Mouse (Mus musculus) liver, embryonic 12.5 days (tissue): ENCODE data around the gene Ccdc106. TPM values are rescaled to one million over a fixed set of nuclear protein-coding genes. Genes with fewer than 3 reads are reported as not detected.
A peak's percentile ranks its signal among the peaks of the same experiment; 100 is the strongest.

Source experiments
- ATAC-seq: fragments of 200-750 bp; cut with Nextera tagmentation; 2 replicates; pipeline ENCODE4 v1.8.0; 2017; ENCODE audit warnings: moderate number of reproducible peaks, mild to moderate bottlenecking, moderate library complexity
- H3K27ac ChIP-seq: fragments of 300-500 bp; sonication (generic); 2 replicates; pipeline ENCODE4 v1.5.1; 2016; ENCODE audit warnings: mild to moderate bottlenecking
- H3K27me3 ChIP-seq: fragments of 300-500 bp; sonication (generic); replicated peaks from 2 replicates; pipeline ENCODE4 v1.6.1; 2016; ENCODE audit warnings: mild to moderate bottlenecking, moderate library complexity
- H3K36me3 ChIP-seq: fragments of 300-500 bp; sonication (generic); 2 replicates; pipeline ENCODE4 v1.6.1; 2016; ENCODE audit warnings: mild to moderate bottlenecking, moderate library complexity
- H3K4me1 ChIP-seq: fragments of 300-500 bp; sonication (generic); 2 replicates; pipeline ENCODE4 v1.6.1; 2016
- H3K4me2 ChIP-seq: fragments of 300-500 bp; sonication (generic); 2 replicates; pipeline ENCODE4 v1.6.1; 2016; ENCODE audit warnings: mild to moderate bottlenecking, moderate library complexity
- H3K4me3 ChIP-seq: fragments of 300-500 bp; sonication (generic); 2 replicates; pipeline ENCODE4 v1.5.1; 2016; ENCODE audit warnings: mild to moderate bottlenecking, moderate library complexity
- H3K9ac ChIP-seq: fragments of 300-500 bp; sonication (generic); 2 replicates; pipeline ENCODE4 v1.6.1; 2016; ENCODE audit warnings: mild to moderate bottlenecking, moderate library complexity
- H3K9me3 ChIP-seq: fragments of 300-500 bp; sonication (generic); replicated peaks from 2 replicates; pipeline ENCODE4 v1.6.1; 2016; ENCODE audit warnings: mild to moderate bottlenecking, moderate library complexity
- WGBS: fragments of 180-500 bp; shearing (Covaris S2); methylation state at CpG from one replicate; pipeline ENCODE4 v1.1.7; 2016; ENCODE audit not compliant: insufficient replicate concordance; 5-methylcytosine and 5-hydroxymethylcytosine counted together
- polyA plus RNA-seq: library from polyadenylated mRNA; unstranded; fragments of >200 nt; fragmentation: Nextera tagmentation; extraction: Ambion mirVana; gene quantifications from 2 replicates; pipeline ENCODE4 v1.2.1, GENCODE M21; 2016

The Ccdc106 gene
- polyA plus RNA-seq, 1 experiment from 2014 or later, result 2.2 TPM

DNA sequence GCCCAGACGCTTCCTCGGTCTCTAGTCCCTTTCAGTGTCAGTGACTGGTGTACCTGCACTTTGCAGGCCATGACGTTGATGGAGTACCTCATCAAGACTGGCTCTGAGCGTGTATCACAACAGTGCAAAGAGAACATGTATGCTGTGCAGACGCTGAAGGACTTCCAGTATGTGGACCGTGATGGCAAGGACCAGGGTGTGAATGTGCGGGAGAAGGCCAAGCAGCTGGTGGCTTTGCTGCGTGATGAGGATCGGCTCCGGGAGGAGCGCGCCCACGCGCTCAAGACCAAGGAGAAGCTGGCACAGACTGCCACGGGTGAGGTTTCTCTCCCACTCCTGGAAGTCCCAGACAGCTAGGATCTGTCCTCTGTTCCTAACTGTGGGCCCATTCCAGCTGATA is 69.5 kb downstream of the Ccdc106 start:
- no peak for ATAC-seq
- 91% methylated on average over 15 of the region's 15 CpGs for WGBS
- no peaks in the 10 kb centered on the region for H3K9me3 ChIP-seq
- no peak overlapping the region for H3K9ac ChIP-seq
- H3K4me2 ChIP-seq, result no peak overlapping the region
- peaks cover 99% of the 10 kb centered on the region for H3K36me3 ChIP-seq
- peaks cover 27% of the 10 kb centered on the region for H3K4me1 ChIP-seq
- H3K4me3 ChIP-seq, result no peak overlapping the region
- H3K27me3 ChIP-seq, result no peaks in the 10 kb centered on the region
- no peak overlapping the region for H3K27ac ChIP-seq

DNA sequence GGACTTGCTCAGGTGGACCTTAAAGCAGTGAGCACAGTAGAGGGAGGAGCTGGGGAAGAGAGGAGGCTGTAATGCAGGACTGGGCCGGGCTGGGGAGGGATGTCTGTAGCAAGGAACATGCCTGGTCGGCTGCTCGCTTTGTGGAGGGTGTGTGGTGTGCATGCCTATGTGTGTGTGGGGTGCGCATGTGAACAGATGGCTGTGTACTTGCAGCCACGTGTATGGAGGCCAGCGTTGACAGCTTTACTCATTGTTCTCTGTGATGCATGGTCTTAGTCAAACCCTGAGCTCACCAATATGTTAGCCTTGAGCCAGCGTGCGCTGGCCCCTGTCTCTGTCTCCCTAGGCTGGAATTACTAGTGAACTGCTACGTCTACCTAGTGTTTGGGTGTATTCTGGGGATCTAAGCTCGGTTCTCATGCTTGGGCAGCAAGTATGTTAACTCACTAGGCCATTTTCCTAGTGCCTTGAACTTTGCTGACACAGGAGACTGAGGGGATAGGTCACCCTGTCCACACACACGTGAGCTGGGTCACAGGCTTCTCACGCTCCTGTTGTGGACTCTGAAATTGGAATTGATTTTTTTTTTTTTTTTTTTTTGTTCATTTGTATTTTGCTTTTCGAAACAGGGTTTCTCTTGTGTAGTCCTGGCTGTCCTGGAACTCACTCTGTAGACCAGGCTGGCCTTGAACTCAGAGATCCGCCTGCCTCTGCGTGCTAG is 70.8 kb downstream of the Ccdc106 start:
- no peak for ATAC-seq
- 87% methylated on average over 15 of the region's 15 CpGs for WGBS
- H3K4me2 ChIP-seq, result no peak overlapping the region
- no peak overlapping the region for H3K4me3 ChIP-seq
- no peaks in the 10 kb centered on the region for H3K9me3 ChIP-seq
- no peak overlapping the region for H3K9ac ChIP-seq
- H3K36me3 ChIP-seq, result peaks cover 99% of the 10 kb centered on the region
- no peaks in the 10 kb centered on the region for H3K27me3 ChIP-seq
- peaks cover 16% of the 10 kb centered on the region for H3K4me1 ChIP-seq
- H3K27ac ChIP-seq, result no peak overlapping the region

DNA sequence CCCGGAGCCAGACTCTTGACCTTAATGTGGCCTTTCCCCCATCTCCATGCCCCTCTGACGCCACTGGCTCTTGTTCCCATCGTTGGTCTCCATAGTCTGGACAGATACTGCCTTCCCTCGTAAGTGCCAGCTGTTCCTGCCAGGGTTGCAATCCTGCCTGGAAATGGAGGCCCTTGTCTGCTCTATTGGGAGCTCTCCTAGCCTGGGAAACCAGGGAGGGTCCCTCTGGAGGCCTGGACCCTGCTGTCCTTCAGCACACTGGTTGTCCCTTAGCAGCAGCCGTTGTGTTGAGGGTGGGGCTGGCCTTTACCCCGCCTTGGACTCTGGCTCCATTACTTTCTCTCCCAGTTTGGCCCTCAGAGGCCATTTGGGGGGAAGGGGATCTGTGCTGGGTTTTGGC is 72.0 kb downstream of the Ccdc106 start:
- ATAC-seq, result no peak
- H3K36me3 ChIP-seq, result peaks cover 99% of the 10 kb centered on the region

DNA sequence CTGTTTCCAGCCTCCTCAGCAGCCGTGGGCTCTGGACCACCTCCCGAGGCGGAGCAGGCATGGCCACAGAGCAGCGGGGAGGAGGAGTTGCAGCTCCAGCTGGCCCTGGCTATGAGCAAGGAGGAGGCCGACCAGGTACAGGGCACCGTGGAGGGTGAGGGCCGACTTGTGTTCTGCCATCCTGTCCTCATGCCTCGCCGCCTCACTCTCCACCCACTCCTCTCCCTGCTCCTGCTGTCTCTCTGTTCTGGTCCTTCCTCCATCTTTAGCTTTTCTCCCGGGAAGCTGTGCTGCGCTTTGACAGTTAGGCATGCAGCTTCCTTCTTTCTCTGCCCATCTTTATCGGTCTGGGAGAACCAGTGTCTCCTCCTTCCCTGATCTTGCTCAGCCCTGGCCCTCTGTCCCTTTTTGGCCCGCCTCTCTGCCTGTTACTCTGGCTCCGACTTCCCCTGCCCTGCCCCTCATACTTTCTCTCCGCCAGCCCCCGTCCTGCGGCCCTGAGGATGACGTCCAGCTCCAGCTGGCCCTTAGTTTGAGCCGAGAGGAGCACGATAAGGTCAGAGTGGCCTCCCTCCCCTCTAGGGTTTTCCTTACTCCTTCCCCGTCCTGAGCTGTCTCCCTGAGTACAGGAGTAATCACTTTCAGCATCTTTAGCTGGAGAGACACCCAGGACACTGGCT is 72.6 kb downstream of the Ccdc106 start:
- H3K4me3 ChIP-seq, result no peak overlapping the region
- no peaks in the 10 kb centered on the region for H3K27me3 ChIP-seq
- no peak overlapping the region for H3K4me2 ChIP-seq
- no peak for ATAC-seq
- H3K4me1 ChIP-seq, result 0 out of 2 replicates have a peak, but pooled peaks cover 2% of the 10 kb centered on the region
- H3K9me3 ChIP-seq, result no peaks in the 10 kb centered on the region
- H3K9ac ChIP-seq, result no peak overlapping the region
- no peak overlapping the region for H3K27ac ChIP-seq
- H3K36me3 ChIP-seq, result peaks cover 99% of the 10 kb centered on the region
- 85% methylated on average over 21 of the region's 21 CpGs for WGBS

More for the DNA sequence above, 72.0 kb downstream of the Ccdc106 start:
- H3K9ac ChIP-seq, result no peak overlapping the region
- H3K27ac ChIP-seq, result no peak overlapping the region
- no peaks in the 10 kb centered on the region for H3K27me3 ChIP-seq
- 85% methylated on average over 6 of the region's 6 CpGs for WGBS
- H3K4me3 ChIP-seq, result no peak overlapping the region
- H3K4me2 ChIP-seq, result no peak overlapping the region
- peaks cover 6% of the 10 kb centered on the region; the same call in 1 of the 2 replicates for H3K4me1 ChIP-seq
- no peaks in the 10 kb centered on the region for H3K9me3 ChIP-seq

DNA sequence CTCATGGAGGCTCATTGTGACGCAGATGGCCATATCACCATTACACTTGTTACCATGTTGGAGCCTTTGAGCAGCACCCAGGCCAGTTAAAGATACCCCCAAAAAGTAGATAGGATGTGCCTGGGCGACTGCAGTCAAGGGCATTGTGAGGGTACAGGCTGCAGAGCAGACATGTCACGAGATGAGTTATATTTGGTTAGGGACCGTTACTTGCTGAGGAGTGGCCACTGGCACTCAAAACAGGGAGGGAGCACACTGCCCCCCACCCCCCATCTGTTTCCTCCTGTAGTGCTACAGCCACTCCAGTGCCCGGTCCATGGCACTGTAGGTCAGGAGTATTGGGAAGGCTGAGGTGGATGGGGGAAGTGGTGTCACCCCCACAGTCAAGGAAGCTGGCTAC is 78.4 kb downstream of the Ccdc106 start:
- Histone ChIP-seq H3K9ac (no peak overlapping the region), H3K27me3 (no peaks in the 10 kb centered on the region), H3K27ac (no peak overlapping the region), H3K9me3 (no peaks in the 10 kb centered on the region), H3K4me1 (no peaks in the 10 kb centered on the region), H3K4me2 (no peak overlapping the region), H3K36me3 (peaks cover 56% of the 10 kb centered on the region), H3K4me3 (no peak overlapping the region)
- WGBS, result 85% methylated on average over 5 of the region's 5 CpGs
- ATAC-seq, result no peak

DNA sequence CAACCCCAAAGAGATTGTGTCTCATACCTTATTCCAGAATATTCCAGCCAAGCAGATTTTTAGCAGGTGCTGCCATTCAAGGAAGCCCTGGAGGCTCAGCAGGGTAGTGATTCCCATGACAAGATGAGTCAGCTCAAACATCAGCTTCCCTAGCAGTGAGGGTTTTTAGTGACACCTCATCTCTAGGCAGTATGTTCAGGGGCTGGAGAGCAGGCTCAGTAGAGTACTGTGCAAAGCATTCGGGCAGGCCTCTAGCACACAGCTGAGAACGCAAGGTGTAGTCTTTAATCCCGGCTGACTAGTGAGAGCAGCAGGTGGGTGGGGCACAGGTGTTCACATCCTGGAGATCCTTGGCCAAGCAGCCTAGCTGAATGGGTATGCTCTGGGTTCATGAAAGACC is 79.4 kb downstream of the Ccdc106 start:
- Histone ChIP-seq H3K9ac (no peak overlapping the region), H3K27me3 (no peaks in the 10 kb centered on the region), H3K4me1 (no peaks in the 10 kb centered on the region), H3K9me3 (no peaks in the 10 kb centered on the region), H3K4me2 (no peak overlapping the region), H3K27ac (no peak overlapping the region), H3K36me3 (peaks cover 46% of the 10 kb centered on the region), H3K4me3 (no peak overlapping the region)
- 72% methylated on average over 3 of the region's 3 CpGs for WGBS
- no peak for ATAC-seq

DNA sequence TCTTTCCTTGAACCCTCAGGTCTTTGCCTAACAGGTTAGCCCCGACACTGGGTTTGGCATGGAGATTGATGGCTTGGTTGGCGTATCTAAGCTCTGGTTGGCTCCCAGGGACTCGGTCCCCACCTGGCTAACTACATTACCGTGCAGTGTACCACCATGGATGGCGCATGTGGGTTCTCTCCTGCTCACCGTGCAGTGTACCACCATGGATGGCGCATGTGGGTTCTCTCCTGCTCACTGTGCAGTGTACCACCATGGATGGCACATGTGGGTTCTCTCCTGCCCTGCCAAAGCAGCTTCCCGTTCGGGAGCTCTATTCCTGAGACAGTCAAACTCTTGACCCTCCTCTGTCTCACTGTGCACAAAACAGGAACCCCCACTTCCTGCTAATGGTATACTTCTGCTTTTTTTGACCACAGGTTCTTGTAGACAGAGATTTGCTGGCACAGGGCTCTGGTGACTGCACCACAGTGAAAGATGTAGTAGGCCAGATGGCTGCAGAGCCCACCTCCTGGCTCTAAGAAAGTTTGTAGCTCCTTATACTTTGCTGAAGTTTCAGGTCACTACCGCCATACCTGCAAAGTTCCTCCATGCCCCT is 80.8 kb downstream of the Ccdc106 start:
- 52% methylated on average over 10 of the region's 10 CpGs for WGBS
- peak; percentile 57 for ATAC-seq

DNA sequence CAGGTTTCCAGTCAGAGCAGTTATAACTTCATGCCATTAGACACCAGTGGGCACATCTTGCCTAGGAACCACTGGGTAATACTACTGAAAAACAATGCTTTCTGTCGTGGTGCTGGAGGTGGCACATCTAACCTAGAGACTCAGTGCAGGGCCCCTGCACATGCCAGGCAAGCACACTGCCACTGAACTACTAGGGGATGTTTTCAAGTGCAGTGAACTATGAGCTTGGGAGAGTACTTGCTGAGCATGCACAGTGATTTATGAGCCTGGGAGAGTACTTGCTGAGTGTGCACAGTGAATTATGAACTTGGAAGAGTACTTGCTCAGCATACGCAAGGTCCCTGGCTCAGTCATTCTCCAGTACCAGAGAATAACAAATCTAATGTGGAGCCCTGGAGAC is 82.2 kb downstream of the Ccdc106 start:
- 80% methylated on average over 2 of the region's 2 CpGs for WGBS
- Histone ChIP-seq H3K9me3 (no peaks in the 10 kb centered on the region), H3K27me3 (no peaks in the 10 kb centered on the region), H3K4me1 (no peaks in the 10 kb centered on the region), H3K27ac (no peak overlapping the region), H3K36me3 (peaks cover 18% of the 10 kb centered on the region), H3K9ac (no peak overlapping the region), H3K4me3 (no peak overlapping the region), H3K4me2 (no peak overlapping the region)
- ATAC-seq, result no peak

More for the DNA sequence above, 80.8 kb downstream of the Ccdc106 start:
- no peak overlapping the region for H3K9ac ChIP-seq
- peaks cover 32% of the 10 kb centered on the region for H3K36me3 ChIP-seq
- no peak overlapping the region for H3K27ac ChIP-seq
- no peaks in the 10 kb centered on the region for H3K4me1 ChIP-seq
- no peak overlapping the region for H3K4me3 ChIP-seq
- H3K9me3 ChIP-seq, result no peaks in the 10 kb centered on the region
- H3K4me2 ChIP-seq, result no peak overlapping the region
- no peaks in the 10 kb centered on the region for H3K27me3 ChIP-seq

DNA sequence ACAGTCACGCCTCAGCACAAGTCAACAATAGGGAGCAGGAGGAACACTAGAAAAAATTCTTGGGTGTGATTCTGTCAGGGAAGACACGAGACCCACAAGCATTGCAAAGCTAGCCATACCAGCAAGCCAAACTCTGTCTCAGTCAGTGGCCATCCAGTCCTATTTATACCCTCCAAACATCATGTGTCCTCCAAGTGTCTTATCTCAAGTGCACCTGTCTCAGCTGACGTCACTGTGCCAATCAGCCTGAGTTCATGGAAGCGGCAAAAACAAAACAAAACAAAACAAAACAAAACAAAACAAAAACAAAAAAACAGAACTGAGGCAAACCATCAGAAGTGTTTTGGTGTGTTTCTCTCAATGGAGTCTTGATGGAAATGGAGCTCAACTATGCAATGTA is 87.9 kb downstream of the Ccdc106 start:
- no peaks in the 10 kb centered on the region for H3K36me3 ChIP-seq
- H3K4me2 ChIP-seq, result no peak overlapping the region
- no peak overlapping the region for H3K4me3 ChIP-seq
- H3K9me3 ChIP-seq, result no peaks in the 10 kb centered on the region
- no peaks in the 10 kb centered on the region for H3K27me3 ChIP-seq
- H3K9ac ChIP-seq, result no peak overlapping the region
- ATAC-seq, result no peak
- no peak overlapping the region for H3K27ac ChIP-seq
- H3K4me1 ChIP-seq, result no peaks in the 10 kb centered on the region
- WGBS, result 50% methylated on average over 4 of the region's 4 CpGs

DNA sequence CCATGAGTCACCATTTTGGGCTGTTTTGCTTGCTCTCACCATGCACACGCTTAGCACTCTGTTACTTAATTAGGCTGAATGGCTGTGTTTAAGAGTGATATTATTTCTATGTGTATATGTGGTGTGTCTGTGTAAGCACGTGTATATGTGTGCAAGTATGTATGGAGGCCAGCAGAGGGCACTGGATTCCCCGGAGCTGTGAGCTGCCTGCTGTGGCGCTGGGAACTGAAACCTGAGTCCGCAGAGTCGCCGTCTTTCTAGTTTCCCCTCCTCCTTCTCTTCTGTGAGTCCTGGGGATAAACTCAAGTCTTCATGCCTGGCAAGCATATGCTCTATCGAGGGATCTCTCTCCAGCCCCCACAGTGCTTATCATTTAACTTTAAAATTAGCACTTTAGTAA is 88.9 kb downstream of the Ccdc106 start:
- Histone ChIP-seq H3K36me3 (no peaks in the 10 kb centered on the region), H3K4me2 (no peak overlapping the region), H3K4me3 (no peak overlapping the region), H3K9ac (no peak overlapping the region), H3K27ac (no peak overlapping the region), H3K27me3 (no peaks in the 10 kb centered on the region), H3K9me3 (no peaks in the 10 kb centered on the region), H3K4me1 (no peaks in the 10 kb centered on the region)
- no peak for ATAC-seq
- WGBS, result 76% methylated on average over 8 of the region's 8 CpGs
